Mouse (Mus musculus) thymus, adult 2 months (tissue): ENCODE measurements around the gene Actg2. TPM values are rescaled to one million over a fixed set of nuclear protein-coding genes. Genes with fewer than 3 reads are reported as not detected.

ENCODE experiments used
- DNase-seq: peaks from one replicate; pipeline ENCODE4 v3.0.0; 2021
- H3K27ac ChIP-seq: fragments of 200-500 bp; 2 replicates; pipeline ENCODE4 v1.5.1; 2012; ENCODE audit warnings: low read length, control low read depth; ENCODE audit not compliant: control insufficient read depth, insufficient read depth
- H3K27me3 ChIP-seq: fragments of 200-500 bp; 2 replicates; pipeline ENCODE4 v1.6.1; 2012; ENCODE audit warnings: mild to moderate bottlenecking, low read length, moderate library complexity, mixed read lengths; ENCODE audit not compliant: control insufficient read depth, insufficient read depth
- H3K36me3 ChIP-seq: fragments of 200-500 bp; 2 replicates; pipeline ENCODE4 v1.6.1; 2012; ENCODE audit warnings: mild to moderate bottlenecking, low read length, moderate library complexity; ENCODE audit not compliant: control insufficient read depth, insufficient read depth
- H3K4me1 ChIP-seq: fragments of 200-500 bp; replicated peaks from 2 replicates; pipeline ENCODE4 v1.6.1; 2012; ENCODE audit warnings: low read length; ENCODE audit not compliant: control insufficient read depth, insufficient read depth
- H3K4me3 ChIP-seq: fragments of 200-500 bp; 2 replicates; pipeline ENCODE4 v1.5.1; 2012; ENCODE audit warnings: mild to moderate bottlenecking, low read length, control low read depth, moderate library complexity; ENCODE audit not compliant: control insufficient read depth, insufficient read depth
- CTCF ChIP-seq: fragments of 200-500 bp; IDR thresholded peaks from 2 replicates; pipeline ENCODE4 v1.5.1; 2012; ENCODE audit warnings: mild to moderate bottlenecking, control low read depth, low read length, moderate library complexity, borderline replicate concordance; ENCODE audit not compliant: control insufficient read depth, poor library complexity, insufficient read depth; ENCODE audit errors: extremely low read depth
- POLR2A ChIP-seq: fragments of 200-500 bp; IDR thresholded peaks from 2 replicates; pipeline ENCODE4 v1.6.1; 2012; ENCODE audit warnings: mild to moderate bottlenecking, low read length, control low read depth, moderate library complexity; ENCODE audit not compliant: control insufficient read depth, poor library complexity, insufficient read depth; ENCODE audit errors: extremely low read depth
- WGBS: fragments of 180-500 bp; shearing (Covaris S2); methylation state at CpG from one replicate; pipeline ENCODE4 v1.1.7; 2018; 5-methylcytosine and 5-hydroxymethylcytosine counted together
- polyA plus RNA-seq: library from polyadenylated mRNA; depleted of rRNA; stranded (reverse); fragments of >200 nt; gene quantifications from 2 replicates; pipeline ENCODE4 v1.2.3, GENCODE M21; 2012

Gene Actg2
- polyA plus RNA-seq, 1 experiment = 2.3 TPM

- Histone ChIP-seq H3K4me1 (no peaks in the 10 kb centered on the region), H3K27me3 (no peaks in the 10 kb centered on the region), H3K4me3 (no peak overlapping the region), H3K36me3 (no peaks in the 10 kb centered on the region), H3K27ac (no peak overlapping the region)
- TF ChIP-seq CTCF = no peak
- TF ChIP-seq POLR2A = no peak
- DNase-seq = no peak
- WGBS = 90% methylated on average over 3 of the region's 3 CpGs
Observed at GRCm38 (mm10) chr6:83515172-83515571, 20.9 kb downstream of the Actg2 start.

- H3K4me1 ChIP-seq = no peaks in the 10 kb centered on the region
- WGBS = 3% methylated on average over 1 of the region's 1 CpGs
- no peak overlapping the region for H3K4me3 ChIP-seq
- no peaks in the 10 kb centered on the region for H3K36me3 ChIP-seq
- H3K27me3 ChIP-seq = no peaks in the 10 kb centered on the region
- peak; percentile 68 for DNase-seq
- TF ChIP-seq CTCF = no peak
- no peak for TF ChIP-seq POLR2A
- H3K27ac ChIP-seq = no peak overlapping the region
Observed at GRCm38 (mm10) chr6:83512495-83512894, 23.6 kb downstream of the Actg2 start.

- H3K27ac ChIP-seq = no peak overlapping the region
- H3K27me3 ChIP-seq = no peaks in the 10 kb centered on the region
- peaks cover 3% of the 10 kb centered on the region for H3K4me1 ChIP-seq
- no peaks in the 10 kb centered on the region for H3K36me3 ChIP-seq
- WGBS = 85% methylated on average over 2 of the region's 2 CpGs
- DNase-seq = no peak
- no peak for TF ChIP-seq CTCF
- TF ChIP-seq POLR2A = no peak
- no peak overlapping the region for H3K4me3 ChIP-seq
Observed at GRCm38 (mm10) chr6:83510210-83510609, 25.9 kb downstream of the Actg2 start.

GRCm38 (mm10) chr6:83509442-83509841, 26.6 kb downstream of the Actg2 start:
- 84% methylated on average over 8 of the region's 8 CpGs for WGBS
- Histone ChIP-seq H3K36me3 (no peaks in the 10 kb centered on the region), H3K27ac (no peak overlapping the region), H3K27me3 (no peaks in the 10 kb centered on the region), H3K4me1 (peaks cover 8% of the 10 kb centered on the region), H3K4me3 (no peak overlapping the region)
- TF ChIP-seq CTCF = no peak
- TF ChIP-seq POLR2A = no peak
- no peak for DNase-seq

- no peak for TF ChIP-seq CTCF
- TF ChIP-seq POLR2A = no peak
- no peak for DNase-seq
- H3K4me1 ChIP-seq = peaks cover 15% of the 10 kb centered on the region
- WGBS = 28% methylated on average over 6 of the region's 6 CpGs
- no peak overlapping the region for H3K4me3 ChIP-seq
- 0 out of 2 replicates have a peak overlapping the region, but pooled peaks have one; percentile 3 for H3K27ac ChIP-seq
- no peaks in the 10 kb centered on the region for H3K36me3 ChIP-seq
- H3K27me3 ChIP-seq = no peaks in the 10 kb centered on the region
Observed at GRCm38 (mm10) chr6:83507168-83507546, 28.9 kb downstream of the Actg2 start.

GRCm38 (mm10) chr6:83506258-83507167, 29.6 kb downstream of the Actg2 start, which contains the start of gene Dguok:
Gene Dguok (minus strand): TSS chr6:83506969.
- TF ChIP-seq POLR2A = peak; percentile 95
- TF ChIP-seq CTCF = peak; percentile 54; the same call in 1 of the 2 replicates
- peak within 1 kb of the TSS; percentile 70 for H3K4me3 ChIP-seq
- no peaks in the 10 kb centered on the region for H3K36me3 ChIP-seq
- DNase-seq = peak; percentile 98
- H3K27ac ChIP-seq = peak within 1 kb of the TSS; percentile 86
- under 1% methylated on average over 54 of the region's 54 CpGs for WGBS
- H3K4me1 ChIP-seq = peaks cover 15% of the 10 kb centered on the region
- H3K27me3 ChIP-seq = no peaks in the 10 kb centered on the region

GRCm38 (mm10) chr6:83505554-83505953, 30.5 kb downstream of the Actg2 start:
- H3K36me3 ChIP-seq = no peaks in the 10 kb centered on the region
- H3K27ac ChIP-seq = no peak overlapping the region
- no peak overlapping the region for H3K4me3 ChIP-seq
- DNase-seq = no peak
- peaks cover 15% of the 10 kb centered on the region for H3K4me1 ChIP-seq
- TF ChIP-seq POLR2A = no peak
- TF ChIP-seq CTCF = no peak
- WGBS = 93% methylated on average over 4 of the region's 4 CpGs
- H3K27me3 ChIP-seq = no peaks in the 10 kb centered on the region
